Mouse (Mus musculus): ENCODE data around the gene Top2a.

GRCm38 (mm10) chr11:98964616-98965415 lies 59.2 kb downstream of the Top2a start:
- no peak for TF ChIP-seq CTCF (IDR thresholded peaks at IDR 0.05; ENCODE audit: borderline replicate concordance, insufficient read depth, low read length)
- TF ChIP-seq POLR2A (IDR thresholded peaks at IDR 0.05; ENCODE audit: low read depth, low read length) = no peak
